Mouse (Mus musculus) subcutaneous adipose tissue, adult 2 months (tissue): ENCODE results near the gene 4931423N10Rik. TPM values are rescaled to one million over a fixed set of nuclear protein-coding genes. Genes with fewer than 3 reads are reported as not detected.

Experiments
- polyA plus RNA-seq: library from polyadenylated mRNA; depleted of rRNA; stranded (reverse); fragments of >200 nt; gene quantifications from 2 replicates; pipeline ENCODE4 v1.2.3, GENCODE M21; 2012; ENCODE audit warnings: low replicate concordance; rRNA removed

Gene 4931423N10Rik
- polyA plus RNA-seq: not detected in 2 replicates

GRCm38 (mm10) chr2:23207070-23207526 is at the start of gene 4931423N10Rik:
Gene 4931423N10Rik, plus strand, starts transcription at chr2:23207476.

Other genes with a start within 250 kb of the 4931423N10Rik start
- gene Abi1, start 167.2 kb upstream of the 4931423N10Rik start, polyA plus RNA-seq: 83.1 and 115 TPM in 2 replicates
- 10.0 and 13.8 TPM in 2 replicates for gene Acbd5, start 139.3 kb upstream of the 4931423N10Rik start, polyA plus RNA-seq
- 0.26 and 1.6 TPM in 2 replicates for gene Mastl, start 51.5 kb upstream of the 4931423N10Rik start, polyA plus RNA-seq
- gene Yme1l1, start 51.1 kb upstream of the 4931423N10Rik start, polyA plus RNA-seq: 7.7 and 8.2 TPM in 2 replicates
- not detected in 2 replicates for gene Nxph2, start 113.8 kb downstream of the 4931423N10Rik start, polyA plus RNA-seq